In genomic region chr13:95174253-95174652, GRCm38 (mm10) we compare ENCODE assay signal across 20 mouse cellular contexts.
DNase-seq lines count a peak whose midpoint lies in the region; ATAC-seq and TF ChIP-seq lines count a peak whose summit lies in the region.
"Had no signal": no experiment of that assay in that cellular context is flagged by ENCODE, and none has a peak within 500 bp of the region (broad histone marks: within the 10 kb centered on the region; RNA-seq: fewer than 3 reads in every experiment).

No protein-coding gene starts in this region.

- 70% methylated on average over 6 of the region's 6 CpGs for WGBS in intestine, embryonic 16.5 days

- H3K36me3 ChIP-seq in intestine, embryonic 16.5 days (ENCODE audit: control insufficient read depth, insufficient read depth, low read length) = no peaks in the 10 kb centered on the region
- H3K36me3 ChIP-seq: embryonic facial prominence, embryonic 12.5 days; forebrain, embryonic 15.5 days; heart, embryonic 10.5 days; hindbrain, embryonic 12.5 days; limb, embryonic 10.5 days; neural tube, embryonic 15.5 days; stomach, embryonic 15.5 days had no signal

- no peak for ATAC-seq in inflammation-experienced regulatory T-cells, adult 6 months
- ATAC-seq in intestine, embryonic 16.5 days = no peak
- ATAC-seq: forebrain, embryonic 15.5 days; liver, postnatal 0 days had no signal

- H3K4me1 ChIP-seq in intestine, embryonic 16.5 days (ENCODE audit: control insufficient read depth, insufficient read depth, low read length) = peaks cover 3% of the 10 kb centered on the region; the same call in 1 of the 2 replicates
- H3K4me1 ChIP-seq: embryonic facial prominence, embryonic 12.5 days; hindbrain, embryonic 12.5 days; limb, embryonic 10.5 days; stomach, embryonic 15.5 days had no signal

- H3K27me3 ChIP-seq in intestine, embryonic 16.5 days (replicated peaks; ENCODE audit: control insufficient read depth, insufficient read depth, low read length) = no peaks in the 10 kb centered on the region
- H3K27me3 ChIP-seq: embryonic facial prominence, embryonic 12.5 days; forebrain, embryonic 15.5 days; hindbrain, embryonic 12.5 days; neural tube, embryonic 15.5 days; stomach, embryonic 15.5 days had no signal

- no peak overlapping the region for H3K9ac ChIP-seq in intestine, embryonic 16.5 days (ENCODE audit: low read depth, low read length)
- H3K9ac ChIP-seq: embryonic facial prominence, embryonic 12.5 days; forebrain, embryonic 15.5 days; hindbrain, embryonic 12.5 days; liver, postnatal 0 days; neural tube, embryonic 15.5 days; stomach, embryonic 15.5 days had no signal

- H3K27ac ChIP-seq in layer of hippocampus, adult 2 months = peak overlapping the region; percentile 73
- no peak overlapping the region for H3K27ac ChIP-seq in intestine, embryonic 16.5 days (ENCODE audit: low read length)
- H3K27ac ChIP-seq: embryonic facial prominence, embryonic 12.5 days; forebrain, embryonic 15.5 days; heart, embryonic 10.5 days; hindbrain, embryonic 12.5 days; limb, embryonic 10.5 days; neural tube, embryonic 15.5 days; stomach, embryonic 15.5 days had no signal

- no peak overlapping the region for H3K4me2 ChIP-seq in intestine, embryonic 16.5 days (ENCODE audit: low read depth, low read length)
- H3K4me2 ChIP-seq: embryonic facial prominence, embryonic 12.5 days; forebrain, embryonic 15.5 days; hindbrain, embryonic 12.5 days; neural tube, embryonic 15.5 days; stomach, embryonic 15.5 days had no signal

- no peaks in the 10 kb centered on the region for H3K9me3 ChIP-seq in intestine, embryonic 16.5 days (ENCODE audit: control insufficient read depth, low read length)
- H3K9me3 ChIP-seq: embryonic facial prominence, embryonic 12.5 days; forebrain, embryonic 15.5 days; heart, embryonic 10.5 days; hindbrain, embryonic 12.5 days; limb, embryonic 10.5 days; neural tube, embryonic 15.5 days; stomach, embryonic 15.5 days had no signal

- TF ChIP-seq CTCF in layer of hippocampus, adult 2 months (conservative IDR thresholded peaks at IDR 0.05) = peak; percentile 34

- no peak overlapping the region for H3K4me3 ChIP-seq in layer of hippocampus, adult 2 months
- H3K4me3 ChIP-seq in intestine, embryonic 16.5 days (ENCODE audit: low read length) = no peak overlapping the region
- H3K4me3 ChIP-seq: embryonic facial prominence, embryonic 12.5 days; forebrain, embryonic 15.5 days; heart, embryonic 10.5 days; hindbrain, embryonic 12.5 days; limb, embryonic 10.5 days; myocyte; neural tube, embryonic 15.5 days; stomach, embryonic 15.5 days had no signal

- peak in 1 of 2 experiments; percentile 48 for DNase-seq in layer of hippocampus, adult 2 months (ENCODE audit: low spot score in 2 of 2)
- DNase-seq in layer of hippocampus, postnatal 10 days (ENCODE audit: low spot score in 2 of 2) = no peak
- peak; percentile 37 to 46 for DNase-seq in right cerebral cortex, adult 2 months (ENCODE audit: low spot score in 2 of 2)
- DNase-seq in right cerebral cortex, postnatal 14 days = no peak
- peak; percentile 53 for DNase-seq in adrenal gland, postnatal 25 days
- DNase-seq: cerebellum, adult 9-10 months; kidney, postnatal 4 days; liver, postnatal 0 days; lung, postnatal 10 days; midbrain, embryonic 14.5 days had no signal

Comparison
In these comparisons a context has a peak if more than half of its experiments do, and no peak if none do; other contexts are left out.
1. DNase-seq: peak in right cerebral cortex, adult 2 months (2 of 2) and adrenal gland, postnatal 25 days (single experiment); none in layer of hippocampus, postnatal 10 days (0 of 2) and right cerebral cortex, postnatal 14 days (single experiment).